Mouse (Mus musculus) kidney, adult 2 months (tissue): Measurements from ENCODE around the gene Plin5. TPM values are rescaled to one million over a fixed set of nuclear protein-coding genes. Genes with fewer than 3 reads are reported as not detected.
"Not testable (repeated sequence)": the region's sequence is repeated elsewhere in the genome, so short reads cannot be mapped to it uniquely, and the experiment has no call there.

Experiments used
- DNase-seq: peaks from one replicate; pipeline ENCODE4 v3.0.0; 2021
- H3K27ac ChIP-seq: fragments of 200-500 bp; 2 replicates; pipeline ENCODE4 v1.5.1; 2012; ENCODE audit warnings: low read depth, low read length, control low read depth, inconsistent platforms; ENCODE audit not compliant: insufficient read depth
- H3K27me3 ChIP-seq: fragments of 200-500 bp; replicated peaks from 2 replicates; pipeline ENCODE4 v1.6.1; 2012; ENCODE audit warnings: mild to moderate bottlenecking, moderate library complexity, low read length, inconsistent platforms; ENCODE audit not compliant: control insufficient read depth, insufficient read depth
- H3K36me3 ChIP-seq: fragments of 200-500 bp; 2 replicates; pipeline ENCODE4 v1.6.1; 2012; ENCODE audit warnings: mild to moderate bottlenecking, moderate library complexity, low read length, inconsistent platforms; ENCODE audit not compliant: control insufficient read depth, insufficient read depth
- H3K4me1 ChIP-seq: fragments of 200-500 bp; 2 replicates; pipeline ENCODE4 v1.6.1; 2011; ENCODE audit warnings: low read length; ENCODE audit not compliant: control insufficient read depth, insufficient read depth
- H3K4me3 ChIP-seq: fragments of 200-500 bp; 2 replicates; pipeline ENCODE4 v1.5.1; 2011; ENCODE audit warnings: mild to moderate bottlenecking, low read depth, low read length, control low read depth; ENCODE audit not compliant: insufficient read depth
- CTCF ChIP-seq: fragments of 200-500 bp; conservative IDR thresholded peaks from 2 replicates; pipeline ENCODE4 v1.5.1; 2011; ENCODE audit warnings: low read depth, mild to moderate bottlenecking, control low read depth, low read length, moderate library complexity, mixed read lengths; ENCODE audit not compliant: insufficient read depth, insufficient read length
- POLR2A ChIP-seq: fragments of 200-500 bp; IDR thresholded peaks from one replicate; pipeline ENCODE4 v1.6.1; 2011; ENCODE audit warnings: low read depth, low read length, control low read depth
- WGBS: fragments of 180-500 bp; shearing (Covaris S2); methylation state at CpG from one replicate; pipeline ENCODE4 v1.1.7; 2018; 5-methylcytosine and 5-hydroxymethylcytosine counted together
- polyA plus RNA-seq: library from polyadenylated mRNA; depleted of rRNA; stranded (reverse); fragments of >200 nt; gene quantifications from 2 replicates; pipeline ENCODE4 v1.2.3, GENCODE M21; 2012

The Plin5 gene
- polyA plus RNA-seq, 1 experiment, result 10.1 TPM

- H3K4me1 ChIP-seq, result no peaks in the 10 kb centered on the region
- 94% methylated on average over 1 of the region's 1 CpGs for WGBS
- DNase-seq, result peak; percentile 45
- H3K27ac ChIP-seq, result no peak overlapping the region
- no peak for TF ChIP-seq POLR2A
- TF ChIP-seq CTCF, result no peak
- no peaks in the 10 kb centered on the region for H3K27me3 ChIP-seq
- peaks cover 3% of the 10 kb centered on the region for H3K36me3 ChIP-seq
- H3K4me3 ChIP-seq, result no peak overlapping the region
Measured at GRCm38 (mm10) chr17:56092794-56093193, 24.6 kb downstream of the Plin5 start.

DNA sequence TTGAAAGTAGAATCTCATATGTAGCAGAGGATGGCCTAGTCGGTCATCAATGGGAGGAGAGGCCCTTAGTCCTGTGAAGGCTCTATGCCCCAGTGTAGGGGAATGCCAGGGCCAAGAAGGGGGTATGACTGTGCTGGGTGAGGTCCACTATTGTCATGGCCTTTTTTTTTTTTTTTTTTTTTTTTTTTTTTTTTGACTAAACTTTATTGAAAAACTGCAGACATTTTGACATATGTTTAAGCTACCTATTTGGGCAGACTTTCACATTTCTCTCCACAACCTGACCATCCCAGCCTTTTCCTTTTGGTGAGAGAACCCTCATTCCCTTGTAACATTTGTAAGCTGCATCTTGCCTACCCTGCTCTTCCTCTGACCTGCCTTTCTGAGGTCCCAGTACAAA, 25.1 kb downstream of the Plin5 start:
- H3K36me3 ChIP-seq, result peaks cover 3% of the 10 kb centered on the region
- TF ChIP-seq CTCF, result no peak
- TF ChIP-seq POLR2A, result no peak
- no peak for DNase-seq
- H3K27ac ChIP-seq, result no peak overlapping the region
- H3K4me1 ChIP-seq, result no peaks in the 10 kb centered on the region
- H3K4me3 ChIP-seq, result no peak overlapping the region
- 85% methylated on average over 1 of the region's 1 CpGs for WGBS
- no peaks in the 10 kb centered on the region for H3K27me3 ChIP-seq

- no peaks in the 10 kb centered on the region for H3K27me3 ChIP-seq
- H3K4me3 ChIP-seq, result no peak overlapping the region
- WGBS, result 10% methylated on average over 8 of the region's 8 CpGs
- no peaks in the 10 kb centered on the region for H3K36me3 ChIP-seq
- TF ChIP-seq CTCF (no peak), POLR2A (no peak)
- DNase-seq, result peak; percentile 34
- H3K27ac ChIP-seq, result no peak overlapping the region
- peaks cover 15% of the 10 kb centered on the region for H3K4me1 ChIP-seq
Measured at GRCm38 (mm10) chr17:56080781-56081585, 36.4 kb downstream of the Plin5 start.

GRCm38 (mm10) chr17:56079921-56080320, 37.5 kb downstream of the Plin5 start:
- Histone ChIP-seq H3K4me3 (peak overlapping the region; percentile 96), H3K27ac (no peak overlapping the region), H3K27me3 (no peaks in the 10 kb centered on the region), H3K4me1 (peaks cover 15% of the 10 kb centered on the region), H3K36me3 (no peaks in the 10 kb centered on the region)
- DNase-seq, result no peak
- WGBS, result 2% methylated on average over 11 of the region's 11 CpGs
- TF ChIP-seq CTCF, result no peak

GRCm38 (mm10) chr17:56078880-56079795, 38.3 kb downstream of the Plin5 start, which contains the start of gene Hdgfl2:
Gene Hdgfl2, plus strand, starts transcription at chr17:56079634.
- peak within 1 kb of the TSS; percentile 96 for H3K4me3 ChIP-seq
- peak within 1 kb of the TSS; percentile 65 for H3K27ac ChIP-seq
- H3K27me3 ChIP-seq, result no peaks in the 10 kb centered on the region
- H3K4me1 ChIP-seq, result peaks cover 18% of the 10 kb centered on the region
- peak; percentile 76 for TF ChIP-seq POLR2A
- no peak for TF ChIP-seq CTCF
- no peaks in the 10 kb centered on the region for H3K36me3 ChIP-seq
- WGBS, result under 1% methylated on average over 61 of the region's 61 CpGs
- peak; percentile 100 for DNase-seq

DNA sequence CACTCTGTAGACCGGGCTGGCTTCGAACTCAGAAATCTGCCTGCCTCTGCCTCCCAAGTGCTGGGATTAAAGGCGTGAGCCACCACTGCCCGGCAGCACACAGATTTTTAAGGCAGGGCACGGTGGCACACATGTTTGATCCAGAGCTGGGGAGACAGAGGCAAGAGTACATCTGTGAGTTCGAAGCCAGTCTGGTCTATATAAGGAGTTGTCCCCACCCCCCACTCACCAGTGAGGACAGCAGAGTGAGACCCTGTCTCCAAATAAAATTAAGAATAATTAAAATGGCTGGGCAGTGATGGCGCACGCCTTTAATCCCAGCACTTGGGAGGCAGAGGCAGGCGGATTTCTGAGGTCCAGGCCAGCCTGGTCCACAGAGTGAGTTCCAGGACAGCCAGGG, 39.0 kb downstream of the Plin5 start:
- WGBS, result 68% methylated on average over 9 of the region's 9 CpGs
- not testable (repeated sequence) for DNase-seq, H3K27me3 ChIP-seq, H3K4me3 ChIP-seq, H3K36me3 ChIP-seq
- peaks cover 23% of the 10 kb centered on the region for H3K4me1 ChIP-seq
- H3K27ac ChIP-seq, result peak overlapping the region; percentile 65

- WGBS, result 93% methylated on average over 5 of the region's 5 CpGs
- TF ChIP-seq CTCF, result no peak
- TF ChIP-seq POLR2A, result no peak
- no peak for DNase-seq
Measured at GRCm38 (mm10) chr17:56077523-56077922, 39.9 kb downstream of the Plin5 start.

More at GRCm38 (mm10) chr17:56077523-56077922, 39.9 kb downstream of the Plin5 start:
- H3K36me3 ChIP-seq, result no peaks in the 10 kb centered on the region
- peaks cover 23% of the 10 kb centered on the region for H3K4me1 ChIP-seq
- no peak overlapping the region for H3K4me3 ChIP-seq
- no peaks in the 10 kb centered on the region for H3K27me3 ChIP-seq
- H3K27ac ChIP-seq, result no peak overlapping the region
